Mouse (Mus musculus) ES-Bruce4 (cell line): ENCODE measurements around the gene Pmpcb.

ENCODE experiments used
- CTCF ChIP-seq: IDR thresholded peaks from one replicate; pipeline ENCODE4 v1.8.1; 2011; ENCODE audit warnings: low read depth, low read length
- EP300 ChIP-seq: IDR thresholded peaks from 2 replicates; pipeline ENCODE4 v1.6.1; 2011; ENCODE audit warnings: low read depth, low read length; ENCODE audit not compliant: insufficient read depth
- POLR2A ChIP-seq: IDR thresholded peaks from one replicate; pipeline ENCODE4 v1.8.1; 2011; ENCODE audit warnings: low read length; ENCODE audit not compliant: insufficient read depth

- no peak for TF ChIP-seq POLR2A
- no peak for TF ChIP-seq CTCF
- TF ChIP-seq EP300 = no peak
Measured at GRCm38 (mm10) chr5:21703708-21704107, 33.2 kb upstream of the Pmpcb start.
